Mouse (Mus musculus) heart, adult 8-10 months (tissue): ENCODE measurements around the gene Rbm15. TPM values are rescaled to one million over a fixed set of nuclear protein-coding genes. Genes with fewer than 3 reads are reported as not detected.

Experiments
- DNase-seq: peaks from one replicate; pipeline ENCODE4 v3.0.0; 2022; ENCODE audit warnings: low spot score
- total RNA-seq, 4 experiments: library from RNA; stranded (reverse); gene quantifications; 2 replicates each; pipeline ENCODE4 v1.2.4; 2022

Rbm15 gene
- 10 to 100 TPM; 21.6 to 23.9 (median 22.4) TPM for total RNA-seq

- peak; percentile 100 for DNase-seq
Observed at GRCm38 (mm10) chr3:107333381-107334201, at the start of gene Rbm15. Gene Rbm15 (minus strand): TSS chr3:107333673.

GRCm38 (mm10) chr3:107379422-107379821, 45.9 kb upstream of the Rbm15 start:
- peak; percentile 61 for DNase-seq

- DNase-seq: no peak
Observed at GRCm38 (mm10) chr3:107378626-107379025, 45.2 kb upstream of the Rbm15 start.

- no peak for DNase-seq
Observed at GRCm38 (mm10) chr3:107374948-107375664, 41.6 kb upstream of the Rbm15 start.

- DNase-seq: no peak
Observed at GRCm38 (mm10) chr3:107369156-107369555, 35.7 kb upstream of the Rbm15 start.

- no peak for DNase-seq
Observed at GRCm38 (mm10) chr3:107367938-107368599, 34.6 kb upstream of the Rbm15 start.

GRCm38 (mm10) chr3:107365341-107365740, 31.9 kb upstream of the Rbm15 start:
- no peak for DNase-seq

- DNase-seq: no peak
Observed at GRCm38 (mm10) chr3:107363391-107363790, 29.9 kb upstream of the Rbm15 start.

GRCm38 (mm10) chr3:107360341-107360740, 26.9 kb upstream of the Rbm15 start:
- peak; percentile 24 for DNase-seq

- no peak for DNase-seq
Observed at GRCm38 (mm10) chr3:107357700-107358234, 24.3 kb upstream of the Rbm15 start.

- DNase-seq: peak; percentile 72
Observed at GRCm38 (mm10) chr3:107356964-107357441, 23.5 kb upstream of the Rbm15 start.

GRCm38 (mm10) chr3:107355618-107356260, 22.3 kb upstream of the Rbm15 start:
- DNase-seq: no peak

GRCm38 (mm10) chr3:107351706-107352105, 18.2 kb upstream of the Rbm15 start:
- DNase-seq: no peak

GRCm38 (mm10) chr3:107349006-107349405, 15.5 kb upstream of the Rbm15 start:
- no peak for DNase-seq

GRCm38 (mm10) chr3:107345033-107345725, 11.7 kb upstream of the Rbm15 start:
- DNase-seq: no peak

- no peak for DNase-seq
Observed at GRCm38 (mm10) chr3:107343971-107344370, 10.5 kb upstream of the Rbm15 start.

GRCm38 (mm10) chr3:107334202-107334934, 895 bp upstream of the Rbm15 start:
- no peak for DNase-seq

- DNase-seq: peak; percentile 99
Observed at GRCm38 (mm10) chr3:107332960-107333380, 503 bp downstream of the Rbm15 start.

- DNase-seq: peak; percentile 27
Observed at GRCm38 (mm10) chr3:107332127-107332959, 1.1 kb downstream of the Rbm15 start.
